Mouse (Mus musculus) intestine, embryonic 15.5 days (tissue): ENCODE data around the gene Ier2. TPM values are rescaled to one million over a fixed set of nuclear protein-coding genes. Genes with fewer than 3 reads are reported as not detected.

ENCODE experiments used
- ATAC-seq: fragments of 200-750 bp; cut with Nextera tagmentation; 2 replicates; pipeline ENCODE4 v1.8.0; 2017; ENCODE audit warnings: moderate TSS enrichment, moderate library complexity
- H3K27ac ChIP-seq: fragments of 300-500 bp; sonication (generic); 2 replicates; pipeline ENCODE4 v1.5.1; 2015; ENCODE audit warnings: mild to moderate bottlenecking, inconsistent platforms
- H3K27me3 ChIP-seq: fragments of 300-500 bp; sonication (generic); replicated peaks from 2 replicates; pipeline ENCODE4 v1.6.1; 2015; ENCODE audit warnings: inconsistent platforms
- H3K36me3 ChIP-seq: fragments of 300-500 bp; sonication (generic); 2 replicates; pipeline ENCODE4 v1.6.1; 2015; ENCODE audit warnings: inconsistent platforms
- H3K4me1 ChIP-seq: fragments of 300-500 bp; sonication (generic); replicated peaks from 2 replicates; pipeline ENCODE4 v1.6.1; 2015; ENCODE audit warnings: inconsistent platforms
- H3K4me2 ChIP-seq: fragments of 300-500 bp; sonication (generic); replicated peaks from 2 replicates; pipeline ENCODE4 v1.6.1; 2015; ENCODE audit warnings: mild to moderate bottlenecking, inconsistent platforms
- H3K4me3 ChIP-seq: fragments of 300-500 bp; sonication (generic); replicated peaks from 2 replicates; pipeline ENCODE4 v1.5.1; 2015; ENCODE audit warnings: inconsistent platforms
- H3K9ac ChIP-seq: fragments of 300-500 bp; sonication (generic); 2 replicates; pipeline ENCODE4 v1.6.1; 2015; ENCODE audit warnings: inconsistent platforms
- H3K9me3 ChIP-seq: fragments of 300-500 bp; sonication (generic); 2 replicates; pipeline ENCODE4 v1.6.1; 2016; ENCODE audit warnings: inconsistent platforms
- WGBS: fragments of 180-500 bp; shearing (Covaris S2); methylation state at CpG from one replicate; pipeline ENCODE4 v1.1.7; 2015; 5-methylcytosine and 5-hydroxymethylcytosine counted together
- polyA plus RNA-seq: library from polyadenylated mRNA; unstranded; fragments of >200 nt; fragmentation: Nextera tagmentation; extraction: Ambion mirVana; gene quantifications from 2 replicates; pipeline ENCODE4 v1.2.1, GENCODE M21; 2015

Ier2 gene
- polyA plus RNA-seq, 1 experiment from 2014 or later: 85.5 TPM

- peaks cover 71% of the 10 kb centered on the region for H3K27me3 ChIP-seq
Measured at GRCm38 (mm10) chr8:84703466-84704249, 41.0 kb upstream of the Ier2 start.

GRCm38 (mm10) chr8:84702963-84703465 lies 40.4 kb upstream of the Ier2 start:
- no peak overlapping the region for H3K9ac ChIP-seq
- peak overlapping the region; percentile 54 for H3K4me2 ChIP-seq
- H3K36me3 ChIP-seq: 0 out of 2 replicates have a peak, but pooled peaks cover 11% of the 10 kb centered on the region
- H3K4me3 ChIP-seq: 0 out of 2 replicates have a peak overlapping the region, but pooled peaks have one; percentile 21
- H3K27me3 ChIP-seq: peaks cover 66% of the 10 kb centered on the region
- no peaks in the 10 kb centered on the region for H3K9me3 ChIP-seq
- H3K4me1 ChIP-seq: peaks cover 38% of the 10 kb centered on the region
- 85% methylated on average over 6 of the region's 6 CpGs for WGBS
- no peak overlapping the region for H3K27ac ChIP-seq
- no peak for ATAC-seq

More at GRCm38 (mm10) chr8:84703466-84704249, 41.0 kb upstream of the Ier2 start:
- H3K4me1 ChIP-seq: peaks cover 41% of the 10 kb centered on the region
- 14% methylated on average over 38 of the region's 38 CpGs for WGBS
- no peak overlapping the region for H3K9ac ChIP-seq
- no peaks in the 10 kb centered on the region for H3K9me3 ChIP-seq
- ATAC-seq: 0 out of 2 replicates have a peak, but pooled peaks have one; percentile 3
- 0 out of 2 replicates have a peak, but pooled peaks cover 5% of the 10 kb centered on the region for H3K36me3 ChIP-seq
- peak overlapping the region; percentile 54 for H3K4me2 ChIP-seq
- no peak overlapping the region for H3K27ac ChIP-seq
- H3K4me3 ChIP-seq: peak overlapping the region; percentile 13

GRCm38 (mm10) chr8:84702561-84702960 lies 39.9 kb upstream of the Ier2 start:
- H3K9me3 ChIP-seq: no peaks in the 10 kb centered on the region
- H3K4me3 ChIP-seq: peak overlapping the region; percentile 21; the same call in 1 of the 2 replicates
- peaks cover 14% of the 10 kb centered on the region; the same call in 1 of the 2 replicates for H3K36me3 ChIP-seq
- 75% methylated on average over 9 of the region's 9 CpGs for WGBS
- H3K27me3 ChIP-seq: peaks cover 61% of the 10 kb centered on the region
- H3K9ac ChIP-seq: no peak overlapping the region
- ATAC-seq: no peak
- peaks cover 33% of the 10 kb centered on the region for H3K4me1 ChIP-seq
- no peak overlapping the region for H3K27ac ChIP-seq
- peak overlapping the region; percentile 31 for H3K4me2 ChIP-seq

- peaks cover 49% of the 10 kb centered on the region for H3K27me3 ChIP-seq
- no peak within 1 kb of the TSS for H3K9ac ChIP-seq
- H3K36me3 ChIP-seq: peaks cover 27% of the 10 kb centered on the region; the same call in 1 of the 2 replicates
- H3K9me3 ChIP-seq: no peaks in the 10 kb centered on the region
- ATAC-seq: peak; percentile 67
- H3K4me1 ChIP-seq: peaks cover 21% of the 10 kb centered on the region
- WGBS: 9% methylated on average over 34 of the region's 34 CpGs
- peak within 1 kb of the TSS; percentile 51; the same call in 1 of the 2 replicates for H3K27ac ChIP-seq
- H3K4me3 ChIP-seq: peak within 1 kb of the TSS; percentile 21
- peak within 1 kb of the TSS; percentile 31 for H3K4me2 ChIP-seq
Measured at GRCm38 (mm10) chr8:84700941-84701911, 38.6 kb upstream of the Ier2 start, which contains the start of gene Lyl1. TSS of gene Lyl1 (plus strand) at chr8:84701457.

- Histone ChIP-seq H3K4me2 (no peak overlapping the region), H3K36me3 (peaks cover 29% of the 10 kb centered on the region; the same call in 1 of the 2 replicates), H3K4me3 (no peak overlapping the region), H3K9ac (no peak overlapping the region), H3K27me3 (peaks cover 46% of the 10 kb centered on the region), H3K9me3 (no peaks in the 10 kb centered on the region), H3K4me1 (peaks cover 19% of the 10 kb centered on the region), H3K27ac (no peak overlapping the region)
- ATAC-seq: no peak
- 82% methylated on average over 5 of the region's 5 CpGs for WGBS
Measured at GRCm38 (mm10) chr8:84700526-84700925, 37.9 kb upstream of the Ier2 start.

GRCm38 (mm10) chr8:84699861-84700322 lies 37.2 kb upstream of the Ier2 start:
- H3K27me3 ChIP-seq: peaks cover 40% of the 10 kb centered on the region
- H3K36me3 ChIP-seq: peaks cover 35% of the 10 kb centered on the region
- H3K4me1 ChIP-seq: peaks cover 12% of the 10 kb centered on the region
- WGBS: 56% methylated on average over 7 of the region's 7 CpGs
- H3K9me3 ChIP-seq: no peaks in the 10 kb centered on the region
- no peak overlapping the region for H3K9ac ChIP-seq
- peak overlapping the region; percentile 37; the same call in 1 of the 2 replicates for H3K27ac ChIP-seq
- no peak overlapping the region for H3K4me3 ChIP-seq
- H3K4me2 ChIP-seq: no peak overlapping the region
- peak; percentile 15; the same call in 1 of the 2 replicates for ATAC-seq

GRCm38 (mm10) chr8:84698929-84699401 lies 36.3 kb upstream of the Ier2 start:
- H3K27me3 ChIP-seq: peaks cover 31% of the 10 kb centered on the region
- H3K27ac ChIP-seq: 0 out of 2 replicates have a peak overlapping the region, but pooled peaks have one; percentile 37
- H3K9ac ChIP-seq: no peak overlapping the region
- 80% methylated on average over 9 of the region's 9 CpGs for WGBS
- H3K36me3 ChIP-seq: peaks cover 35% of the 10 kb centered on the region
- no peak overlapping the region for H3K4me3 ChIP-seq
- ATAC-seq: no peak
- peaks cover 10% of the 10 kb centered on the region; the same call in 1 of the 2 replicates for H3K4me1 ChIP-seq
- H3K4me2 ChIP-seq: no peak overlapping the region
- H3K9me3 ChIP-seq: no peaks in the 10 kb centered on the region

GRCm38 (mm10) chr8:84698288-84698687 lies 35.6 kb upstream of the Ier2 start:
- H3K9ac ChIP-seq: no peak overlapping the region
- ATAC-seq: no peak
- H3K4me2 ChIP-seq: no peak overlapping the region
- peaks cover 35% of the 10 kb centered on the region for H3K36me3 ChIP-seq
- 84% methylated on average over 5 of the region's 5 CpGs for WGBS
- H3K4me1 ChIP-seq: peaks cover 10% of the 10 kb centered on the region; the same call in 1 of the 2 replicates
- H3K27ac ChIP-seq: no peak overlapping the region
- H3K9me3 ChIP-seq: no peaks in the 10 kb centered on the region
- H3K4me3 ChIP-seq: no peak overlapping the region
- H3K27me3 ChIP-seq: peaks cover 24% of the 10 kb centered on the region

GRCm38 (mm10) chr8:84697166-84698130 lies 34.8 kb upstream of the Ier2 start:
- Histone ChIP-seq H3K9ac (no peak overlapping the region), H3K4me1 (peaks cover 10% of the 10 kb centered on the region; the same call in 1 of the 2 replicates), H3K27me3 (peaks cover 16% of the 10 kb centered on the region), H3K9me3 (no peaks in the 10 kb centered on the region), H3K27ac (no peak overlapping the region), H3K36me3 (peaks cover 35% of the 10 kb centered on the region), H3K4me2 (no peak overlapping the region), H3K4me3 (no peak overlapping the region)
- ATAC-seq: no peak
- WGBS: 86% methylated on average over 14 of the region's 14 CpGs

- H3K9ac ChIP-seq: no peak overlapping the region
- H3K36me3 ChIP-seq: peaks cover 38% of the 10 kb centered on the region
- no peaks in the 10 kb centered on the region for H3K9me3 ChIP-seq
- H3K27ac ChIP-seq: no peak overlapping the region
- no peaks in the 10 kb centered on the region for H3K27me3 ChIP-seq
- no peak overlapping the region for H3K4me3 ChIP-seq
- WGBS: 91% methylated on average over 6 of the region's 6 CpGs
- no peak for ATAC-seq
- H3K4me1 ChIP-seq: 0 out of 2 replicates have a peak, but pooled peaks cover 3% of the 10 kb centered on the region
- H3K4me2 ChIP-seq: no peak overlapping the region
Measured at GRCm38 (mm10) chr8:84695140-84695539, 32.5 kb upstream of the Ier2 start.
